Mouse (Mus musculus) bone marrow macrophage, adult 2 months (primary cell): Measurements from ENCODE around the gene Dysf. TPM values are rescaled to one million over a fixed set of nuclear protein-coding genes. Genes with fewer than 3 reads are reported as not detected.

Source experiments
- H3K27ac ChIP-seq: 2 replicates; pipeline ENCODE4 v1.5.1; 2012; ENCODE audit warnings: low read depth, low read length; ENCODE audit not compliant: insufficient read depth
- H3K4me1 ChIP-seq: 2 replicates; pipeline ENCODE4 v1.6.1; 2012; ENCODE audit warnings: low read length; ENCODE audit not compliant: control insufficient read depth, insufficient read depth
- H3K4me3 ChIP-seq: 2 replicates; pipeline ENCODE4 v1.5.1; 2012; ENCODE audit warnings: mild to moderate bottlenecking, low read length, moderate library complexity; ENCODE audit not compliant: insufficient read depth
- CTCF ChIP-seq: IDR thresholded peaks from 2 replicates; pipeline ENCODE4 v1.5.1; 2012; ENCODE audit warnings: low read depth, mild to moderate bottlenecking, low read length, moderate library complexity
- POLR2A ChIP-seq: IDR thresholded peaks from 2 replicates; pipeline ENCODE4 v1.6.1; 2012; ENCODE audit warnings: mild to moderate bottlenecking, low read depth, low read length, borderline replicate concordance
- polyA plus RNA-seq: library from polyadenylated mRNA; stranded (reverse); fragments of >200 nt; gene quantifications from 2 replicates; pipeline ENCODE4 v1.2.4, GENCODE M21; 2012; ENCODE audit not compliant: missing spikeins, insufficient read depth, insufficient read length

Dysf gene
- polyA plus RNA-seq, 1 experiment = 0.11 TPM

- no peaks in the 10 kb centered on the region for H3K4me1 ChIP-seq
- no peak overlapping the region for H3K27ac ChIP-seq
- TF ChIP-seq CTCF = no peak
- TF ChIP-seq POLR2A = no peak
- no peak overlapping the region for H3K4me3 ChIP-seq
Measured at GRCm38 (mm10) chr6:84072574-84072973, 64.2 kb downstream of the Dysf start.

GRCm38 (mm10) chr6:84078172-84078571 lies 69.8 kb downstream of the Dysf start:
- no peak overlapping the region for H3K27ac ChIP-seq
- no peak overlapping the region for H3K4me3 ChIP-seq
- H3K4me1 ChIP-seq = no peaks in the 10 kb centered on the region
- TF ChIP-seq CTCF (no peak), POLR2A (no peak)

DNA sequence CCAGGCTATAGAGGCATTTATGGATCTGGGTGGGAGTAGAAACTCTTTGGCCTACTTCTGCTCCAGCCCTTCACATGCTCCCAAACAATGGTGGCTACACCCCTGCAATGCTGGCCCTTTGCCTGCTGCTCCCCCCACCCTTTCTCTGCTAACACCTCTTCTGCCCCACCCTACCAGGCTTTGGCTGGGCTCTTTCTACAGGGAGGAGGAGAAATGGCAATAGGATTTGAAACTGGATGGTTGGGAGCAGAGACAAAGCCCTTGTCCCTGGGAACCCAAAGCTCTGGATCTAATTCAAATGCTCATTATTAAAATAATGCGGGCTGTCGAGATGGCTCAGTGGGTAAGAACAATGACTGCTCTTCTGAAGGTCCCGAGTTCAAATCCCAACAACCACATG lies 72.2 kb downstream of the Dysf start:
- no peak overlapping the region for H3K27ac ChIP-seq
- H3K4me1 ChIP-seq = no peaks in the 10 kb centered on the region
- H3K4me3 ChIP-seq = no peak overlapping the region
- TF ChIP-seq CTCF (no peak), POLR2A (no peak)

DNA sequence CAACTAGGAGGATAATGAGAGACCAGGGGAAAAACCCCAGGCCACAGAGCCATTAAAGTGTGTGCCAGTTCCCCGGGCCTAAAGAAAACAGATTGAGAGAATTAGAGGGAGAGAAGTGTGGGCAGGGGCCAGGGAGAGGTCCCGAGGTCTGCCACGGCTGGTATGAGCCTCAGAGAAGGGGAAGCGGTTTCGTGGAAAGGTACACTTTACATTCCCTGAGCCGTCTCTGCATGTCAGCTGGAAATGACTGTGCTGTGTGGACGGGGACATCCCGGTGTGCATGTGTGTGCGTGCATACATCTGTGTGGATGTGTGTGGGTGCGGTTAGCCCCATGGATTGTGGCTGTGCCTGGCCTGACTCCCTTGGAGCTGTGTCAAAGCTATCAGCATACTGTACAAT lies 76.4 kb downstream of the Dysf start:
- TF ChIP-seq CTCF (no peak), POLR2A (no peak)
- Histone ChIP-seq H3K27ac (no peak overlapping the region), H3K4me3 (no peak overlapping the region), H3K4me1 (no peaks in the 10 kb centered on the region)

DNA sequence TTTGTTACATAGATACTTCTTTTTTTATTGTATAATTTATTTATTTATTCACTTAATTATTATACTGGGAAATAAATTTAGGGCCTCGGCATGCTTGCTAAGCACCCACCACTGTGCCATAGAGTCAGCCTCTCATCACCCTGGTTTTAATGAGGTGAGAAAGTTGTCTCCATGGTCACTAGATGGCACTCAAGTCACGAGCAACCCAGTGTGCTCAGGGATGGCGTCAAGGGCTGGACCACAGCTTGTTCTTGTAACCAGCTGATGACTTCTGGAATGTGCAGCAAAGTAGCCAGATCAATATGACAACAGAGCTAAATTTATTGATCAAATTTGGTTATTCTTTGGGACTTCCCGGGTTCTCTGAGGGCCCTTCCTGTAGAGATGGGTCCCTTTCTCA lies 85.1 kb downstream of the Dysf start:
- no peak overlapping the region for H3K4me3 ChIP-seq
- no peaks in the 10 kb centered on the region for H3K4me1 ChIP-seq
- TF ChIP-seq POLR2A (no peak), CTCF (no peak)

DNA sequence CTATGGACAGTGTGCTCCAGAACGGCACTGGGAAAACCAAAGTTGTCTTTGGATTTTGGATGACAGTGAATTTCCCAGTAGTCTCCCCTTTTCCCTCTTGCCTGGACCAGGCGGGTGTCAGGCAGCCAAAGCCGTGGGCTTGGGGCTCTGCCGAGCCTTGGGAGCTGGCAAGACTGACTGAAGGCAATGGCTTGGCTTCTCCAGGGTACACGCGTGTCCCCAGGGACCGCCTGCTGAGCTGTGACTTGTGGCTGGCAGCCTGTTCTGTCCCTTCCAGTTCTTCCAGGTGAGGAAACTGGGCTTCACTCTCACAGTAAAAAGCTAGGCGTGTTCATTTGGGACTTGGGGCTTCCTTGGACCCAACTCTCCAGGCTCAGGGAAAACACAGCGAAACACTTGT lies 86.1 kb downstream of the Dysf start:
- TF ChIP-seq POLR2A (no peak), CTCF (no peak)
- H3K4me1 ChIP-seq = no peaks in the 10 kb centered on the region
- no peak overlapping the region for H3K27ac ChIP-seq
- H3K4me3 ChIP-seq = no peak overlapping the region

More for the DNA sequence above, 85.1 kb downstream of the Dysf start:
- no peak overlapping the region for H3K27ac ChIP-seq

DNA sequence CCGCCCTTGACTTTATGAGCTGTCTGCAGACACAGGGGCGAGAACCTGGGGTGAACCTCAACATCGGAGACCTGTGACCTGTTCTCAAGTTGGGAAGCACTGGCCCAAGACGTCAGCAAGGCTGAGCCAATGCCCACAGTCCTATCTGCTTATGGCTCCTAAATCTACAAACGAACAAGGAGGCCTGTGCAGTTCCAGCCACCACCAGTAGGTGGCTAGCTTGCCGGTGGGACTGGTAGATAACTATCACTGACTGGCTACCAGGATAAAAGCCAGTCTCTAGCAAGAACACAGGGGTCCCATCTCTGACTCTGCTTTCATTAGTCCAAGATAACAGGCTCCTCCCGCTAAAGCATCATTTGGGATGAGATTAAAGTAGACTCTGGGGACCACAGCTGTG lies 86.6 kb downstream of the Dysf start:
- Histone ChIP-seq H3K4me1 (no peaks in the 10 kb centered on the region), H3K27ac (no peak overlapping the region), H3K4me3 (no peak overlapping the region)
- TF ChIP-seq CTCF (peak; percentile 37), POLR2A (no peak)

GRCm38 (mm10) chr6:84095882-84096281 lies 87.5 kb downstream of the Dysf start:
- H3K4me3 ChIP-seq = no peak overlapping the region
- H3K27ac ChIP-seq = no peak overlapping the region
- TF ChIP-seq CTCF (peak; percentile 51; the same call in 1 of the 2 replicates), POLR2A (no peak)
- H3K4me1 ChIP-seq = no peaks in the 10 kb centered on the region

GRCm38 (mm10) chr6:84102002-84102401 lies 93.6 kb downstream of the Dysf start:
- Histone ChIP-seq H3K4me3 (no peak overlapping the region), H3K4me1 (no peaks in the 10 kb centered on the region), H3K27ac (no peak overlapping the region)
- TF ChIP-seq CTCF (no peak), POLR2A (no peak)

DNA sequence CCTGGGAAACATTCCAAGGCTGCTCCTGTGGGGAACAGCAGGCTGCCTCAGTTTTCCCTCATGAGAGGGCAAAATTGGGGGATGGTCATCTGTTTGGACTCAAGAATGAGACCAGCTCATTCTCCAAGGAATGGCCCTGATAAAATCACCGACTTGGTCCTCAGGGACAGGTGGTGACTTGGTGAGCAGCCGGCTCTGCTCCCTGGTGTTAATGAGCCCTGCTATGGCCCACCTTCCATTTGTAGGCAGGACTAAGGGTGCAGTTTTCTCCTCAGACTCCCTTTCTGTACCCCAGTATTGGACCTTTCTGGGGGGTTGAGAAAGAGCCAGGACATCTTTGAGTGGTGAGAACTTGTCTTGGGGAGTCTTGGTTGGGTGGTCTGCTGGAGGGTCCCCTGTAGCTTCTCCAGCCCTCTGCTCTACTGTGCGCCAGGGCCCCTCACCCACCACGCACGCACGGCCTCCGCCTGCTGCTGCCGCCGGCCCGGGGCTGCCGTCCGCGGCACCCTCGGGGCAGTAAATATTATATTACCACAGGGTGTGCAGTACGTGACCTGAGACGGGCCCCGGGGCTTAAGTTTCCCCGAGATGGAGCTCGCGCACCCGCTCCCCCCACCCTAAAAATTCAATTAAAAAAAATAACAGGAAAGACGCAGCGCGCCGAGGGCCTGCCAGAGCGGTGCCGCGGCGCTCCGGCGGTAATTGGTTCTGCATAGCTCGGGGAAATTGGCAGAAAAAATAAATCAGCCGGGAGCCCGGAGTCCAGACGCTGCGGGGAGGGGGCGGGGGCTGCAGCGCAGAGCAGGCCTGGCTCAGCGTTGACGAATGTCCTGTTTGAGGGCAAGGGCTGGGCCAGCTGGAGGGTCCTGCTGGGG lies 97.0 kb downstream of the Dysf start:
- Histone ChIP-seq H3K27ac (no peak overlapping the region), H3K4me3 (no peak overlapping the region), H3K4me1 (no peaks in the 10 kb centered on the region)
- TF ChIP-seq CTCF (no peak), POLR2A (no peak)
